Mouse (Mus musculus) kidney, embryonic 14.5 days (tissue): ENCODE data around the gene Enho. TPM values are rescaled to one million over a fixed set of nuclear protein-coding genes. Genes with fewer than 3 reads are reported as not detected.

Experiments
- ATAC-seq: fragments of 200-750 bp; cut with Nextera tagmentation; 2 replicates; pipeline ENCODE4 v1.8.0; 2017; ENCODE audit warnings: moderate number of reproducible peaks, mild to moderate bottlenecking, moderate TSS enrichment, moderate library complexity; ENCODE audit not compliant: low FRiP score, low TSS enrichment
- H3K27ac ChIP-seq: fragments of 300-500 bp; sonication (generic); 2 replicates; pipeline ENCODE4 v1.5.1; 2014; ENCODE audit warnings: low read depth, mild to moderate bottlenecking, low read length, moderate library complexity, mixed read lengths
- H3K27me3 ChIP-seq: fragments of 300-500 bp; sonication (generic); 2 replicates; pipeline ENCODE4 v1.6.1; 2014; ENCODE audit warnings: mild to moderate bottlenecking, low read length; ENCODE audit not compliant: control insufficient read depth, insufficient read depth
- H3K36me3 ChIP-seq: fragments of 300-500 bp; sonication (generic); 2 replicates; pipeline ENCODE4 v1.6.1; 2014; ENCODE audit warnings: low read length, mixed read lengths; ENCODE audit not compliant: control insufficient read depth, insufficient read depth
- H3K4me1 ChIP-seq: fragments of 300-500 bp; sonication (generic); 2 replicates; pipeline ENCODE4 v1.6.1; 2014; ENCODE audit warnings: low read length, mixed read lengths; ENCODE audit not compliant: control insufficient read depth, insufficient read depth
- H3K4me2 ChIP-seq: fragments of 300-500 bp; sonication (generic); replicated peaks from 2 replicates; pipeline ENCODE4 v1.6.1; 2014; ENCODE audit warnings: low read depth, mild to moderate bottlenecking, low read length
- H3K4me3 ChIP-seq: fragments of 300-500 bp; sonication (generic); 2 replicates; pipeline ENCODE4 v1.5.1; 2014; ENCODE audit warnings: mild to moderate bottlenecking, low read length
- H3K9ac ChIP-seq: fragments of 300-500 bp; sonication (generic); 2 replicates; pipeline ENCODE4 v1.6.1; 2014; ENCODE audit warnings: low read depth, mild to moderate bottlenecking, low read length, moderate library complexity
- H3K9me3 ChIP-seq: fragments of 300-500 bp; sonication (generic); 2 replicates; pipeline ENCODE4 v1.6.1; 2016; ENCODE audit warnings: low read length; ENCODE audit not compliant: control insufficient read depth
- WGBS: fragments of 180-500 bp; shearing (Covaris S2); extraction: QIAGEN DNeasy Blood & Tissue Kit; methylation state at CpG from one replicate; pipeline ENCODE4 v1.1.7; 2014; 5-methylcytosine and 5-hydroxymethylcytosine counted together
- polyA plus RNA-seq: library from polyadenylated mRNA; unstranded; fragments of >200 nt; fragmentation: Nextera tagmentation; extraction: Ambion mirVana; gene quantifications from 2 replicates; pipeline ENCODE4 v1.2.1, GENCODE M21; 2014

The Enho gene
- polyA plus RNA-seq, 1 experiment from 2014 or later: 23.5 TPM

DNA sequence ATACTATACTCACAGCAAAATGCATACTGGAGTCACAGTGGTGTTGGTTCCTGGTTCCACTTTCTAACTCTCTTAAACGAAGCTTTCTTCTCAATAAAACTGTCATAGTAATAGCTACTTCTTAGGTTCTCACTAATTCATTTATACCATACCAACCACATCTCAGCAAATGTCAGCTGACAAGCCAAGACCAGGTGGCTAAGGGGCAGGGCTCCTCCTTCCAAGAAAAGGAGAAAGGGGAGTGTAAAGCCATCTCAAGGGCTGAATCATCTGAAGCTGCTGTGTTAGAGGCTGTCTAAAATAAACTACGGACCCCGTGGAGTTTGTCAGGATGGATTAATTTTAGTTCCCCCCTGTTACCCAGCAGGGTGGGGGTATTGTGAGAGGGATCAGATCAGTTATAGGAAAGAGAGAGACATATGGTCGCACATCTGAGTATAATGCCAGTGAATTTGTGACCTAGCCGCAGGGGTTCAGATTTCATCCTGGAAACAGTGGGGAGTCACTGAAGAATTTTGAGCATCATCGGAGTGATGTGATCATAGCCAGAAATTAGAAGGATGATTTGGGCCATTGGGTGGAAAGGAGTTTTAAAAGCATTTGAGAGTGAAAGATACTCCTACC, 1.2 kb upstream of the Enho start:
- Histone ChIP-seq H3K27ac (no peak overlapping the region), H3K27me3 (no peaks in the 10 kb centered on the region)

GRCm38 (mm10) chr4:41639214-41639841, 796 bp downstream of the Enho start:
- H3K27ac ChIP-seq: 0 out of 2 replicates have a peak overlapping the region, but pooled peaks have one; percentile 26
- peak overlapping the region; percentile 93 for H3K4me2 ChIP-seq
- no peak; the same call in 1 of the 2 replicates for ATAC-seq
- 0 out of 2 replicates have a peak, but pooled peaks cover 2% of the 10 kb centered on the region for H3K9me3 ChIP-seq
- no peaks in the 10 kb centered on the region for H3K27me3 ChIP-seq
- peak overlapping the region; percentile 57 for H3K4me3 ChIP-seq
- 15% methylated on average over 10 of the region's 10 CpGs for WGBS
- peak overlapping the region; percentile 85 for H3K9ac ChIP-seq
- H3K4me1 ChIP-seq: peaks cover 28% of the 10 kb centered on the region
- no peaks in the 10 kb centered on the region for H3K36me3 ChIP-seq

More for the DNA sequence above, 1.2 kb upstream of the Enho start:
- Histone ChIP-seq H3K36me3 (no peaks in the 10 kb centered on the region), H3K4me3 (no peak overlapping the region), H3K9me3 (0 out of 2 replicates have a peak, but pooled peaks cover 2% of the 10 kb centered on the region), H3K4me1 (peaks cover 18% of the 10 kb centered on the region), H3K4me2 (no peak overlapping the region), H3K9ac (no peak overlapping the region)
- no peak for ATAC-seq
- WGBS: 81% methylated on average over 6 of the region's 6 CpGs

- Histone ChIP-seq H3K27ac (no peak overlapping the region), H3K4me3 (no peak overlapping the region; the same call in 1 of the 2 replicates), H3K9ac (no peak overlapping the region), H3K36me3 (no peaks in the 10 kb centered on the region), H3K27me3 (no peaks in the 10 kb centered on the region), H3K4me1 (peaks cover 28% of the 10 kb centered on the region), H3K4me2 (peak overlapping the region; percentile 93), H3K9me3 (0 out of 2 replicates have a peak, but pooled peaks cover under 1% of the 10 kb centered on the region)
- 92% methylated on average over 4 of the region's 6 CpGs for WGBS
- no peak for ATAC-seq
Measured at GRCm38 (mm10) chr4:41638828-41639213, 1.3 kb downstream of the Enho start.

DNA sequence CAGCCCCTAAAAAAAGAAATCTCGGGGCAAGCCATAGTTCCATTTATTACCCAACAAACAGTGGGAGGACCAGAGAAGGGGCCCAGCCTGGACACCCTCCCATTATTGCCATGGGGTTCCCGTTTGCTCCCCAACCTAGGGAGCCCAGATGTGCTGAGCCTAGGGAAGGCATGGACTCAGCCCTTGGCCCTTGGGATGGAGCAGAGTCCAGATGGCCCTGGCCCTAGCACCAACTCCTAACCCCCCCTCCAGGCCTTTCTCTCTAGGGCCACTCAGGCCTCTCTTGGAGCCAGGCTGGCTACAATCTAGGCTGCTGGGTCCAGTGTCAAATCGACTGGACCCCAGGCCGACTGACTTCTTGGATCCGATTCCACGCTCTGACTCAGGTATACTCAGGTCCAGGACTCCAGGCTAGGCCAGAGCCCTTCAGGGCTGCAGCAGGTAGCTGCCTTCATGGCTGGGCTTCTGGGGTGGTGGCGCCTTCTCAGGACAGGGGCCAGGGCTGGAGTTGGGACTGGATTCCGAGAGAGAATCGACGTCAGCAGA, 1.9 kb downstream of the Enho start:
- Histone ChIP-seq H3K27me3 (no peaks in the 10 kb centered on the region), H3K9me3 (no peaks in the 10 kb centered on the region), H3K27ac (no peak overlapping the region), H3K9ac (no peak overlapping the region), H3K4me2 (0 out of 2 replicates have a peak overlapping the region, but pooled peaks have one; percentile 93), H3K4me3 (no peak overlapping the region), H3K4me1 (peaks cover 28% of the 10 kb centered on the region), H3K36me3 (no peaks in the 10 kb centered on the region)
- 91% methylated on average over 10 of the region's 10 CpGs for WGBS
- ATAC-seq: no peak

DNA sequence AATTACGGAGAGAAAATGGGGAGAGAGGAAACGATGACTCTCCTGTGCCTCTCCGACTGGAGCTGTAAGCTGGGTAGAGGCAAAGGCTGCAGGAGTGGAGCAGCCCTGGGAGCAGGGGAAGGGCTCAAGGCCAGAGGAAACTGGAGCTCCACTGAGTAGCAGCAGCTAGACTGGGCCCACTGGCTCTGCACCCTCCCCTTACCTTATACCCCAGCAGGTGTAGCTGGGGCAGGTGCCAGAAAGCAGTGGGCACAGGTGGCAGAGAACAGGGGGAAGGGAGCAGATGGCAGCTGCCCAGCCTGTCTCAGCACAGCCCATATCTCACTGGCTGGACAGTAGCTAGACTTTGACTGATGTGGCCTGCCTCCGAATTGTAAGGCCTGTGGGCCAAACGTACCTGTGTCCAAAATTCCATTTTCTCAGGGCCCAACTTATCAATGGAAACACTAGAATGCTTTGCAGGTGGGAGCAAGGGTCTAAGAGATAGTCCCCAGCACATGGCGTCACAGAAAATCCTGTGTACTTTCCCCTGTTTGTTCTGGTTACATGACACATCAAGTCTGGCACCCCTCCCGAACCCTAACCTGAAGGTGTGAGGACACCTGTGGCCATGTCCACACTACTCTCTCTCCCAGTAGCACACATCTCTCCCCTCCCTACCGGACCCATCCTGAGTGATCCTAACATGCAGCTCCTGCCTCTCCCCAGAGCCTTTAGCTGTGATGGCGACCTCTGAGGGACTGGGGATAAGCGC, 3.1 kb downstream of the Enho start:
- H3K4me3 ChIP-seq: no peak overlapping the region
- H3K27ac ChIP-seq: peak overlapping the region; percentile 76
- 66% methylated on average over 10 of the region's 10 CpGs for WGBS
- H3K27me3 ChIP-seq: no peaks in the 10 kb centered on the region
- H3K4me2 ChIP-seq: no peak overlapping the region; the same call in 1 of the 2 replicates
- no peaks in the 10 kb centered on the region for H3K36me3 ChIP-seq
- no peak for ATAC-seq
- peaks cover 31% of the 10 kb centered on the region for H3K4me1 ChIP-seq
- no peak overlapping the region for H3K9ac ChIP-seq
- H3K9me3 ChIP-seq: no peaks in the 10 kb centered on the region

DNA sequence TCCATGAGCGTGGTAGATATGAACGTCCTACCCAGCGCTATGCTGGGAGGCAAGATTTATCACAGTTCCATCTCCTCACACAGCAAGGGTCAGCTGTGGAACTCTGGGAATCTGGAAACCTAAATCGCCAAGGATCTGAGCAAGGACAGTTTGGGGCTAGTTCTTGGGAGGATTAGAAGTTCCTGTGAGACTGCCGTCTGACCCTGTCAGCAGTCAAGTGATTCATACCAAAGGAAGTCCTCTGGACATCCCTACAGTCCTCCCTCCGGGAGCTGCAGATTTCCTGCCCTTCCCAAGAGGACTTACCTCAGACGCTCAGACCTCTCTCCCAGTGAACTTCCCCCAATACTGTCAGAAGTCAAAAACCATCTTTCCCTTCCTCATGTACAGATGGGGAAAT, 3.8 kb downstream of the Enho start:
- Histone ChIP-seq H3K27me3 (no peaks in the 10 kb centered on the region), H3K4me2 (peak overlapping the region; percentile 15), H3K4me3 (no peak overlapping the region), H3K27ac (peak overlapping the region; percentile 80), H3K9me3 (no peaks in the 10 kb centered on the region), H3K9ac (no peak overlapping the region), H3K4me1 (peaks cover 38% of the 10 kb centered on the region), H3K36me3 (no peaks in the 10 kb centered on the region)
- 6% methylated on average over 7 of the region's 7 CpGs for WGBS
- ATAC-seq: no peak

- H3K9ac ChIP-seq: no peak overlapping the region
- H3K27me3 ChIP-seq: no peaks in the 10 kb centered on the region
- H3K9me3 ChIP-seq: no peaks in the 10 kb centered on the region
- peak overlapping the region; percentile 80 for H3K27ac ChIP-seq
- H3K4me2 ChIP-seq: peak overlapping the region; percentile 15
- H3K4me1 ChIP-seq: peaks cover 42% of the 10 kb centered on the region
- WGBS: 31% methylated on average over 2 of the region's 2 CpGs
- no peak for ATAC-seq
- H3K4me3 ChIP-seq: no peak overlapping the region
- no peaks in the 10 kb centered on the region for H3K36me3 ChIP-seq
Measured at GRCm38 (mm10) chr4:41635906-41636305, 4.2 kb downstream of the Enho start.

- ATAC-seq: no peak
- Histone ChIP-seq H3K4me3 (no peak overlapping the region), H3K27ac (no peak overlapping the region; the same call in 1 of the 2 replicates), H3K4me1 (peaks cover 45% of the 10 kb centered on the region), H3K36me3 (no peaks in the 10 kb centered on the region), H3K9ac (no peak overlapping the region), H3K27me3 (no peaks in the 10 kb centered on the region), H3K9me3 (no peaks in the 10 kb centered on the region), H3K4me2 (no peak overlapping the region)
- WGBS: 66% methylated on average over 8 of the region's 8 CpGs
Measured at GRCm38 (mm10) chr4:41635224-41635623, 4.9 kb downstream of the Enho start.
